Comparison of ENCODE assay signal across 8 mouse cellular contexts in genomic region chr7:16120262-16120600, GRCm38 (mm10). TPM values are rescaled to one million over a fixed set of nuclear protein-coding genes. Genes with fewer than 3 reads are reported as not detected.
DNase-seq lines count a peak whose midpoint lies in the region; ATAC-seq and TF ChIP-seq lines count a peak whose summit lies in the region.

No protein-coding gene starts in this region.

- no peak for TF ChIP-seq POLR2A in ES-Bruce4 (IDR thresholded peaks at IDR 0.05; ENCODE audit: insufficient read depth, low read length)

- intact Hi-C loops in gastrocnemius, postnatal 14 days (cut with DNase I; ENCODE audit: low total_unique reads), result no loop called here

- no peak for DNase-seq in heart, adult 9 months (ENCODE audit: low spot score in 2 of 2)
- DNase-seq in gastrocnemius, postnatal 14 days, result no peak

- peak overlapping the region; percentile 85 for H3K4me3 ChIP-seq in heart, embryonic 13.5 days
- H3K4me3 ChIP-seq in ES-Bruce4 (ENCODE audit: low read depth, low read length), result peak overlapping the region; percentile 29
- H3K4me3 ChIP-seq in forebrain, embryonic 15.5 days, result peak overlapping the region; percentile 87
- peak overlapping the region; percentile 80 for H3K4me3 ChIP-seq in liver, embryonic 16.5 days (ENCODE audit: low read depth, low read length)

- peaks cover 11% of the 10 kb centered on the region for H3K4me1 ChIP-seq in heart, embryonic 13.5 days
- H3K4me1 ChIP-seq in ES-Bruce4 (ENCODE audit: control insufficient read depth, insufficient read depth, low read length), result no peaks in the 10 kb centered on the region
- H3K4me1 ChIP-seq in forebrain, embryonic 15.5 days, result peaks cover 15% of the 10 kb centered on the region
- H3K4me1 ChIP-seq in liver, embryonic 16.5 days (ENCODE audit: control insufficient read depth, low read depth, low read length), result peaks cover 6% of the 10 kb centered on the region

- H3K9me3 ChIP-seq in heart, embryonic 13.5 days, result no peaks in the 10 kb centered on the region
- H3K9me3 ChIP-seq in ES-Bruce4 (replicated peaks; ENCODE audit: control insufficient read depth, insufficient read depth, low read length, poor library complexity, severe bottlenecking), result no peaks in the 10 kb centered on the region
- H3K9me3 ChIP-seq in forebrain, embryonic 15.5 days, result no peaks in the 10 kb centered on the region
- no peaks in the 10 kb centered on the region for H3K9me3 ChIP-seq in liver, embryonic 16.5 days (replicated peaks; ENCODE audit: control insufficient read depth, low read length)

- H3K9ac ChIP-seq in heart, embryonic 13.5 days, result peak overlapping the region; percentile 91
- H3K9ac ChIP-seq in ES-Bruce4 (ENCODE audit: low read depth, poor library complexity, severe bottlenecking), result no peak overlapping the region
- H3K9ac ChIP-seq in forebrain, embryonic 15.5 days (replicated peaks), result peak overlapping the region; percentile 87
- peak overlapping the region; percentile 5 for H3K9ac ChIP-seq in liver, embryonic 16.5 days (ENCODE audit: low read depth, low read length)

- H3K27me3 ChIP-seq in heart, embryonic 13.5 days (replicated peaks), result no peaks in the 10 kb centered on the region
- no peaks in the 10 kb centered on the region for H3K27me3 ChIP-seq in ES-Bruce4 (ENCODE audit: control insufficient read depth, insufficient read depth, low read length, poor library complexity, severe bottlenecking)
- H3K27me3 ChIP-seq in forebrain, embryonic 15.5 days, result no peaks in the 10 kb centered on the region
- no peaks in the 10 kb centered on the region for H3K27me3 ChIP-seq in liver, embryonic 16.5 days (ENCODE audit: control insufficient read depth, insufficient read depth, low read depth, low read length)

- TF ChIP-seq EP300 in ES-Bruce4 (IDR thresholded peaks at IDR 0.05; ENCODE audit: insufficient read depth, low read depth, low read length), result no peak

- peaks cover 41% of the 10 kb centered on the region for H3K36me3 ChIP-seq in heart, embryonic 13.5 days
- no peaks in the 10 kb centered on the region; the same call in 1 of the 2 replicates for H3K36me3 ChIP-seq in ES-Bruce4 (ENCODE audit: control insufficient read depth, insufficient read depth, low read length, poor library complexity, severe bottlenecking)
- H3K36me3 ChIP-seq in forebrain, embryonic 15.5 days, result peaks cover 22% of the 10 kb centered on the region
- peaks cover 18% of the 10 kb centered on the region for H3K36me3 ChIP-seq in liver, embryonic 16.5 days (ENCODE audit: control insufficient read depth, insufficient read depth)

- 39% methylated on average over 9 of the region's 9 CpGs for WGBS in heart, embryonic 13.5 days
- WGBS in forebrain, embryonic 15.5 days, result 54% methylated on average over 9 of the region's 9 CpGs
- WGBS in liver, embryonic 16.5 days (ENCODE audit: insufficient replicate concordance), result 51% methylated on average over 9 of the region's 9 CpGs

- H3K4me2 ChIP-seq in heart, embryonic 13.5 days, result peak overlapping the region; percentile 73
- peak overlapping the region; percentile 64 for H3K4me2 ChIP-seq in forebrain, embryonic 15.5 days (replicated peaks)
- H3K4me2 ChIP-seq in liver, embryonic 16.5 days (ENCODE audit: low read depth, low read length), result peak overlapping the region; percentile 70

- no peak overlapping the region; the same call in 1 of the 2 replicates for H3K27ac ChIP-seq in heart, embryonic 13.5 days (replicated peaks)
- no peak overlapping the region for H3K27ac ChIP-seq in ES-Bruce4 (ENCODE audit: insufficient read depth, low read length)
- no peak overlapping the region for H3K27ac ChIP-seq in forebrain, embryonic 15.5 days (replicated peaks)
- H3K27ac ChIP-seq in liver, embryonic 16.5 days (ENCODE audit: low read length), result no peak overlapping the region

- TF ChIP-seq CTCF in ES-Bruce4 (IDR thresholded peaks at IDR 0.05; ENCODE audit: low read depth, low read length), result no peak

- no peak for ATAC-seq in heart, embryonic 13.5 days (ENCODE audit: extremely low read depth, insufficient number of reproducible peaks, low FRiP score, low TSS enrichment)
- ATAC-seq in forebrain, embryonic 15.5 days (replicated peaks), result no peak; the same call in none of the 2 replicates
- ATAC-seq in liver, embryonic 16.5 days (ENCODE audit: low read depth), result no peak
- ATAC-seq in monocyte, adult 5-6 weeks (replicated peaks; ENCODE audit: insufficient number of reproducible peaks, low FRiP score, low TSS enrichment, poor library complexity, severe bottlenecking), result no peak
- no peak; the same call in 1 of the 2 replicates for ATAC-seq in megakaryocyte-erythroid progenitor cell, adult 5-6 weeks (replicated peaks; ENCODE audit: low FRiP score, low TSS enrichment, poor library complexity, severe bottlenecking)

RNA-seq across cellular contexts. Expression of gene Kptn, which starts 0.5 kb away (rescaled TPM):
- 31.8 and 35.0 TPM in 2 replicates for polyA plus RNA-seq in heart, embryonic 13.5 days (2015; fragmentation: Nextera tagmentation; extraction: Ambion mirVana)
- 8.5 and 8.7 TPM in 2 replicates for polyA plus RNA-seq in ES-Bruce4 (2011; ENCODE audit: insufficient read depth, insufficient read length, low read depth, missing spikeins)
- polyA plus RNA-seq in forebrain, embryonic 15.5 days (2015; fragmentation: Nextera tagmentation; extraction: Ambion mirVana), result 43.0 and 43.7 TPM in 2 replicates
- polyA plus RNA-seq in liver, embryonic 16.5 days (2015; fragmentation: Nextera tagmentation; extraction: Ambion mirVana), result 7.3 and 7.8 TPM in 2 replicates
- 10 to 100 TPM; 12.2 to 14.4 TPM for total RNA-seq in gastrocnemius, postnatal 14 days (2021)
- 9.6 to 18.6 TPM (median 15.9 TPM) in 3 replicates for total RNA-seq in monocyte, adult 5-6 weeks (2017)
- total RNA-seq in megakaryocyte-erythroid progenitor cell, adult 5-6 weeks (2014; fragmentation: Nextera tagmentation), result 14.3 and 20.7 TPM in 2 replicates
- total RNA-seq in megakaryocyte-erythroid progenitor cell, adult 5-6 weeks (2017), result 5.1 and 10.5 TPM in 2 replicates

RNA-seq across cellular contexts. Expression of gene Slc8a2, which starts 9.4 kb away (rescaled TPM):
- 0.05 and 0.20 TPM in 2 replicates for polyA plus RNA-seq in heart, embryonic 13.5 days (2015; fragmentation: Nextera tagmentation; extraction: Ambion mirVana)
- 4.1 and 4.5 TPM in 2 replicates for polyA plus RNA-seq in ES-Bruce4 (2011; ENCODE audit: insufficient read depth, insufficient read length, low read depth, missing spikeins)
- 0.96 and 1.1 TPM in 2 replicates for polyA plus RNA-seq in forebrain, embryonic 15.5 days (2015; fragmentation: Nextera tagmentation; extraction: Ambion mirVana)
- polyA plus RNA-seq in liver, embryonic 16.5 days (2015; fragmentation: Nextera tagmentation; extraction: Ambion mirVana), result 0.02 TPM in 1 of 2 replicates, not detected in the other
- under 1 TPM; 0.24 to 0.25 TPM for total RNA-seq in gastrocnemius, postnatal 14 days (2021)
- total RNA-seq in monocyte, adult 5-6 weeks (2017), result not detected in 3 replicates
- total RNA-seq in megakaryocyte-erythroid progenitor cell, adult 5-6 weeks (2014; fragmentation: Nextera tagmentation), result 0.07 TPM in 1 of 2 replicates, not detected in the other
- not detected in 2 replicates for total RNA-seq in megakaryocyte-erythroid progenitor cell, adult 5-6 weeks (2017)

RNA-seq across cellular contexts. Expression of gene Napa, which starts 22.0 kb away (rescaled TPM):
- polyA plus RNA-seq in heart, embryonic 13.5 days (2015; fragmentation: Nextera tagmentation; extraction: Ambion mirVana), result 150 and 157 TPM in 2 replicates
- polyA plus RNA-seq in ES-Bruce4 (2011; ENCODE audit: insufficient read depth, insufficient read length, low read depth, missing spikeins), result 105 and 107 TPM in 2 replicates
- polyA plus RNA-seq in forebrain, embryonic 15.5 days (2015; fragmentation: Nextera tagmentation; extraction: Ambion mirVana), result 186 and 200 TPM in 2 replicates
- 162 and 163 TPM in 2 replicates for polyA plus RNA-seq in liver, embryonic 16.5 days (2015; fragmentation: Nextera tagmentation; extraction: Ambion mirVana)
- total RNA-seq in gastrocnemius, postnatal 14 days (2021), result 100 to 1,000 TPM; 102 to 107 TPM
- total RNA-seq in monocyte, adult 5-6 weeks (2017), result 46.6 to 76.8 TPM (median 71.5 TPM) in 3 replicates
- 92.2 and 111 TPM in 2 replicates for total RNA-seq in megakaryocyte-erythroid progenitor cell, adult 5-6 weeks (2014; fragmentation: Nextera tagmentation)
- 41.1 and 49.5 TPM in 2 replicates for total RNA-seq in megakaryocyte-erythroid progenitor cell, adult 5-6 weeks (2017)

RNA-seq across cellular contexts. Expression of gene Meis3, which starts 54.7 kb away (rescaled TPM):
- polyA plus RNA-seq in heart, embryonic 13.5 days (2015; fragmentation: Nextera tagmentation; extraction: Ambion mirVana), result 17.1 and 19.4 TPM in 2 replicates
- 4.5 and 5.2 TPM in 2 replicates for polyA plus RNA-seq in ES-Bruce4 (2011; ENCODE audit: insufficient read depth, insufficient read length, low read depth, missing spikeins)
- polyA plus RNA-seq in forebrain, embryonic 15.5 days (2015; fragmentation: Nextera tagmentation; extraction: Ambion mirVana), result 110 and 116 TPM in 2 replicates
- polyA plus RNA-seq in liver, embryonic 16.5 days (2015; fragmentation: Nextera tagmentation; extraction: Ambion mirVana), result 1.1 and 1.6 TPM in 2 replicates
- total RNA-seq in gastrocnemius, postnatal 14 days (2021), result 1 to 10 TPM; 2.5 to 3.1 TPM
- 3.0 to 15.5 TPM (median 6.4 TPM) in 3 replicates for total RNA-seq in monocyte, adult 5-6 weeks (2017)
- 0.42 and 0.49 TPM in 2 replicates for total RNA-seq in megakaryocyte-erythroid progenitor cell, adult 5-6 weeks (2014; fragmentation: Nextera tagmentation)
- not detected in 2 replicates for total RNA-seq in megakaryocyte-erythroid progenitor cell, adult 5-6 weeks (2017)

RNA-seq across cellular contexts. Expression of gene Zfp541, which starts 58.6 kb away (rescaled TPM):
- 0.05 TPM in 1 of 2 replicates, not detected in the other for polyA plus RNA-seq in heart, embryonic 13.5 days (2015; fragmentation: Nextera tagmentation; extraction: Ambion mirVana)
- not detected in 2 replicates for polyA plus RNA-seq in ES-Bruce4 (2011; ENCODE audit: insufficient read depth, insufficient read length, low read depth, missing spikeins)
- 0.09 TPM in 1 of 2 replicates, not detected in the other for polyA plus RNA-seq in forebrain, embryonic 15.5 days (2015; fragmentation: Nextera tagmentation; extraction: Ambion mirVana)
- polyA plus RNA-seq in liver, embryonic 16.5 days (2015; fragmentation: Nextera tagmentation; extraction: Ambion mirVana), result not detected in 2 replicates
- not detected for total RNA-seq in gastrocnemius, postnatal 14 days (2021)
- 0.11 to 0.29 TPM in 2 of 3 replicates, not detected in the other for total RNA-seq in monocyte, adult 5-6 weeks (2017)
- not detected in 2 replicates for total RNA-seq in megakaryocyte-erythroid progenitor cell, adult 5-6 weeks (2014; fragmentation: Nextera tagmentation)
- total RNA-seq in megakaryocyte-erythroid progenitor cell, adult 5-6 weeks (2017), result not detected in 2 replicates

Comparison
In these comparisons a context has a peak if more than half of its experiments do, and no peak if none do; other contexts are left out.
1. H3K4me3 ChIP-seq: peak in every context shown above with its lines; median percentile 87 in forebrain, embryonic 15.5 days; 85 in heart, embryonic 13.5 days; 80 in liver, embryonic 16.5 days; 29 in ES-Bruce4.